ENCODE assay signal across 9 mouse cellular contexts in the genomic region with DNA sequence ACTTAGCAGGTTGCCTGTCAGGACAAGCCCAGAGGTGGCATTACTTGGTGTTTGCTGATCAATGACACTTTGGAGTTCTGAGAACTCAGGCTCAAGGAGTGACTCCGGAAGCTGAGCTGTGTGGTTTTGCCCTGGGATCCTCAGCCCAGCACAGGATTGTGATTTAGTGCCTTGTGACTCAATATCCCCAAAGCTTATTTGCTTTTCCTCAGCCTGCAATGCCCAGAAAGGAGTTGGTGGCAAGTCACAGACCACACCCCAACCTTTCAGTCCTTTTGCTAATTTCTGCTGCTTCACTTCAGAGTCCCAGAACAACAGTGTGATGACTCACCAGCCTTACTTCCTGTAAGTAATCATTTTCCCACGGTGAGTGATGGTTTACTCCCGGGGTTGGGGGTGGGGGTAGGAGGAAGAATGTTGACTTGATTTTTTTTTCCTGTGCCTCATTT.
DNase-seq lines count a peak whose midpoint lies in the region; ATAC-seq and TF ChIP-seq lines count a peak whose summit lies in the region.
"Had no signal": no experiment of that assay in that cellular context is flagged by ENCODE, and none has a peak within 500 bp of the region (broad histone marks: within the 10 kb centered on the region; RNA-seq: fewer than 3 reads in every experiment).

No protein-coding gene starts in this region.

- H3K4me3 ChIP-seq in thymus, adult 2 months (ENCODE audit: control insufficient read depth, insufficient read depth, low read length) = no peak overlapping the region
- no peak overlapping the region for H3K4me3 ChIP-seq in intestine, embryonic 15.5 days (replicated peaks)
- H3K4me3 ChIP-seq in myocyte = no peak overlapping the region
- H3K4me3 ChIP-seq in midbrain, embryonic 15.5 days = no peak overlapping the region
- H3K4me3 ChIP-seq: erythroblast, embryonic 14.5 days had no signal

- H3K27ac ChIP-seq in thymus, adult 2 months (ENCODE audit: control insufficient read depth, insufficient read depth, low read length) = no peak overlapping the region
- H3K27ac ChIP-seq in intestine, embryonic 15.5 days = no peak overlapping the region; the same call in 1 of the 2 replicates
- no peak overlapping the region for H3K27ac ChIP-seq in midbrain, embryonic 15.5 days

- H3ac ChIP-seq in myocyte (ENCODE audit: control insufficient read depth, insufficient read length) = no peak overlapping the region

- TF ChIP-seq POLR2A in thymus, adult 2 months (IDR thresholded peaks at IDR 0.05; ENCODE audit: control insufficient read depth, extremely low read depth, insufficient read depth, low read length, poor library complexity) = no peak
- TF ChIP-seq POLR2A in myocyte (IDR thresholded peaks at IDR 0.05; ENCODE audit: insufficient read length, low read depth) = no peak

- no peak for TF ChIP-seq CTCF in thymus, adult 2 months (IDR thresholded peaks at IDR 0.05; ENCODE audit: borderline replicate concordance, control insufficient read depth, extremely low read depth, insufficient read depth, low read length, poor library complexity)

- 3% methylated on average over 3 of the region's 3 CpGs for WGBS in thymus, adult 2 months
- 14% methylated on average over 3 of the region's 3 CpGs for WGBS in intestine, embryonic 15.5 days
- 79% methylated on average over 3 of the region's 3 CpGs for WGBS in midbrain, embryonic 15.5 days

- DNase-seq in thymus, adult 2 months = peak; percentile 28
- DNase-seq in thymus, adult 18-20 months = no peak
- DNase-seq in brain, adult 2 months (ENCODE audit: low read depth, low spot score) = peak; percentile 21
- no peak for DNase-seq in cerebellum, postnatal 4 days (ENCODE audit: low spot score in 2 of 2)
- DNase-seq in retina, embryonic 14.5 days (ENCODE audit: low spot score) = no peak

- H3K4me2 ChIP-seq in intestine, embryonic 15.5 days (replicated peaks) = no peak overlapping the region
- H3K4me2 ChIP-seq in myocyte (ENCODE audit: low read depth) = peak overlapping the region; percentile 22
- H3K4me2 ChIP-seq in midbrain, embryonic 15.5 days = no peak overlapping the region

- no peaks in the 10 kb centered on the region for H3K36me3 ChIP-seq in thymus, adult 2 months (ENCODE audit: control insufficient read depth, insufficient read depth, low read length)
- no peaks in the 10 kb centered on the region for H3K36me3 ChIP-seq in intestine, embryonic 15.5 days
- H3K36me3 ChIP-seq in myocyte (ENCODE audit: control insufficient read depth, insufficient read depth) = no peaks in the 10 kb centered on the region
- no peaks in the 10 kb centered on the region for H3K36me3 ChIP-seq in midbrain, embryonic 15.5 days (replicated peaks)

- no peak overlapping the region for H3K9ac ChIP-seq in intestine, embryonic 15.5 days
- no peak overlapping the region for H3K9ac ChIP-seq in midbrain, embryonic 15.5 days

- H3K27me3 ChIP-seq in thymus, adult 2 months (ENCODE audit: control insufficient read depth, insufficient read depth, low read length) = no peaks in the 10 kb centered on the region
- H3K27me3 ChIP-seq in intestine, embryonic 15.5 days (replicated peaks) = no peaks in the 10 kb centered on the region
- no peaks in the 10 kb centered on the region for H3K27me3 ChIP-seq in myocyte (ENCODE audit: control insufficient read depth, insufficient read depth, insufficient read length)
- no peaks in the 10 kb centered on the region for H3K27me3 ChIP-seq in midbrain, embryonic 15.5 days (replicated peaks)

- peak; percentile 89 for ATAC-seq in intestine, embryonic 15.5 days
- no peak for ATAC-seq in midbrain, embryonic 15.5 days (replicated peaks)

- no peaks in the 10 kb centered on the region for H3K9me3 ChIP-seq in intestine, embryonic 15.5 days
- no peaks in the 10 kb centered on the region for H3K9me3 ChIP-seq in midbrain, embryonic 15.5 days

- H3K4me1 ChIP-seq in thymus, adult 2 months (replicated peaks; ENCODE audit: control insufficient read depth, insufficient read depth, low read length) = peaks cover 9% of the 10 kb centered on the region
- H3K4me1 ChIP-seq in intestine, embryonic 15.5 days (replicated peaks) = peaks cover 8% of the 10 kb centered on the region; the same call in 1 of the 2 replicates
- H3K4me1 ChIP-seq in midbrain, embryonic 15.5 days = no peaks in the 10 kb centered on the region

- no peaks in the 10 kb centered on the region for H3K79me2 ChIP-seq in myocyte (ENCODE audit: control insufficient read depth, insufficient read depth)

TF ChIP-seq in myocyte, 11 proteins besides CTCF, POLR2A, EP300 and RAD21:
- TF ChIP-seq REST (IDR thresholded peaks at IDR 0.05; ENCODE audit: insufficient read depth, insufficient read length) (no peak), POLR2AphosphoS2 (IDR thresholded peaks at IDR 0.05; ENCODE audit: insufficient read length, low read depth) (no peak), CEBPB (IDR thresholded peaks at IDR 0.05; ENCODE audit: insufficient read depth, poor library complexity, severe bottlenecking) (no peak), E2F4 (IDR thresholded peaks at IDR 0.05; ENCODE audit: insufficient read depth) (no peak), SRF (IDR thresholded peaks at IDR 0.05; ENCODE audit: control insufficient read depth, insufficient read length, low read depth) (no peak), MAX (IDR thresholded peaks at IDR 0.05; ENCODE audit: low read depth) (no peak), USF1 (IDR thresholded peaks at IDR 0.05; ENCODE audit: low read depth) (no peak), MYOG (IDR thresholded peaks at IDR 0.05; ENCODE audit: control insufficient read depth in 1 of 3, insufficient read depth in 1 of 3, insufficient read length in 2 of 3, low read depth in 2 of 3) (no peak), TCF12 (IDR thresholded peaks at IDR 0.05; ENCODE audit: insufficient read depth, poor library complexity, severe bottlenecking) (no peak), TCF3 (IDR thresholded peaks at IDR 0.05; ENCODE audit: insufficient read length, low read depth) (no peak), MYOD1 (IDR thresholded peaks at IDR 0.05; ENCODE audit: control insufficient read depth in 1 of 3, insufficient read length in 2 of 3, low read depth in 2 of 3) (no peak)

Comparison
In these comparisons a context has a peak if more than half of its experiments do, and no peak if none do; other contexts are left out.
1. DNase-seq: peak in thymus, adult 2 months (single experiment) and brain, adult 2 months (single experiment); none in thymus, adult 18-20 months (0 of 2), cerebellum, postnatal 4 days (0 of 2) and retina, embryonic 14.5 days (single experiment).